Mouse (Mus musculus) liver, embryonic 15.5 days (tissue): Measurements from ENCODE around the gene Mcrip1. TPM values are rescaled to one million over a fixed set of nuclear protein-coding genes. Genes with fewer than 3 reads are reported as not detected.

Source experiments
- ATAC-seq: fragments of 200-750 bp; cut with Nextera tagmentation; 2 replicates; pipeline ENCODE4 v1.8.0; 2017; ENCODE audit warnings: moderate number of reproducible peaks, mild to moderate bottlenecking, moderate library complexity; ENCODE audit not compliant: insufficient read depth
- H3K27ac ChIP-seq: fragments of 300-500 bp; sonication (generic); replicated peaks from 2 replicates; pipeline ENCODE4 v1.5.1; 2015; ENCODE audit warnings: mild to moderate bottlenecking, inconsistent platforms
- H3K27me3 ChIP-seq: fragments of 300-500 bp; sonication (generic); 2 replicates; pipeline ENCODE4 v1.6.1; 2015; ENCODE audit warnings: mild to moderate bottlenecking, inconsistent platforms
- H3K36me3 ChIP-seq: fragments of 300-500 bp; sonication (generic); replicated peaks from 2 replicates; pipeline ENCODE4 v1.6.1; 2015; ENCODE audit warnings: moderate library complexity, mild to moderate bottlenecking, inconsistent platforms
- H3K4me1 ChIP-seq: fragments of 300-500 bp; sonication (generic); replicated peaks from 2 replicates; pipeline ENCODE4 v1.6.1; 2015; ENCODE audit warnings: inconsistent platforms
- H3K4me2 ChIP-seq: fragments of 300-500 bp; sonication (generic); 2 replicates; pipeline ENCODE4 v1.6.1; 2015; ENCODE audit warnings: moderate library complexity, mild to moderate bottlenecking, inconsistent platforms
- H3K4me3 ChIP-seq: fragments of 300-500 bp; sonication (generic); replicated peaks from 2 replicates; pipeline ENCODE4 v1.5.1; 2015; ENCODE audit warnings: mild to moderate bottlenecking, inconsistent platforms
- H3K9ac ChIP-seq: fragments of 300-500 bp; sonication (generic); 2 replicates; pipeline ENCODE4 v1.6.1; 2015; ENCODE audit warnings: moderate library complexity, mild to moderate bottlenecking, inconsistent platforms
- H3K9me3 ChIP-seq: fragments of 300-500 bp; sonication (generic); replicated peaks from 2 replicates; pipeline ENCODE4 v1.6.1; 2016; ENCODE audit warnings: inconsistent platforms
- WGBS: fragments of 180-500 bp; shearing (Covaris S2); methylation state at CpG from one replicate; pipeline ENCODE4 v1.1.7; 2015; ENCODE audit warnings: mixed read lengths; ENCODE audit not compliant: insufficient replicate concordance; 5-methylcytosine and 5-hydroxymethylcytosine counted together
- polyA plus RNA-seq: library from polyadenylated mRNA; unstranded; fragments of >200 nt; fragmentation: Nextera tagmentation; extraction: Ambion mirVana; gene quantifications from 2 replicates; pipeline ENCODE4 v1.2.1, GENCODE M21; 2015

The Mcrip1 gene
- polyA plus RNA-seq, 1 experiment from 2014 or later: 41.8 TPM

- Histone ChIP-seq H3K9ac (peak overlapping the region; percentile 87), H3K4me2 (peak overlapping the region; percentile 99), H3K9me3 (no peaks in the 10 kb centered on the region; the same call in 1 of the 2 replicates), H3K4me1 (peaks cover 58% of the 10 kb centered on the region), H3K27ac (peak overlapping the region; percentile 88), H3K27me3 (no peaks in the 10 kb centered on the region), H3K36me3 (peaks cover 54% of the 10 kb centered on the region), H3K4me3 (peak overlapping the region; percentile 83)
- WGBS: under 1% methylated on average over 44 of the region's 44 CpGs
- peak; percentile 64 for ATAC-seq
Measured at GRCm38 (mm10) chr11:120580871-120581331, 31.4 kb upstream of the Mcrip1 start.

- WGBS: 40% methylated on average over 7 of the region's 7 CpGs
- Histone ChIP-seq H3K4me1 (peaks cover 63% of the 10 kb centered on the region), H3K27me3 (no peaks in the 10 kb centered on the region), H3K4me3 (peak overlapping the region; percentile 83), H3K4me2 (peak overlapping the region; percentile 99), H3K9ac (peak overlapping the region; percentile 87), H3K27ac (peak overlapping the region; percentile 88), H3K36me3 (peaks cover 47% of the 10 kb centered on the region), H3K9me3 (no peaks in the 10 kb centered on the region; the same call in 1 of the 2 replicates)
- ATAC-seq: no peak
Measured at GRCm38 (mm10) chr11:120580190-120580589, 30.7 kb upstream of the Mcrip1 start.

- Histone ChIP-seq H3K9me3 (no peaks in the 10 kb centered on the region; the same call in 1 of the 2 replicates), H3K4me2 (peak overlapping the region; percentile 99), H3K4me3 (peak overlapping the region; percentile 83), H3K4me1 (peaks cover 69% of the 10 kb centered on the region), H3K27me3 (no peaks in the 10 kb centered on the region), H3K27ac (peak overlapping the region; percentile 88), H3K9ac (0 out of 2 replicates have a peak overlapping the region, but pooled peaks have one; percentile 87), H3K36me3 (peaks cover 42% of the 10 kb centered on the region)
- WGBS: 54% methylated on average over 15 of the region's 15 CpGs
- no peak for ATAC-seq
Measured at GRCm38 (mm10) chr11:120579316-120580107, 30.0 kb upstream of the Mcrip1 start.

- Histone ChIP-seq H3K9me3 (no peaks in the 10 kb centered on the region; the same call in 1 of the 2 replicates), H3K4me2 (no peak overlapping the region), H3K4me3 (no peak overlapping the region), H3K27ac (no peak overlapping the region), H3K36me3 (peaks cover 34% of the 10 kb centered on the region), H3K4me1 (peaks cover 75% of the 10 kb centered on the region), H3K9ac (no peak overlapping the region), H3K27me3 (no peaks in the 10 kb centered on the region)
- ATAC-seq: no peak
- WGBS: 86% methylated on average over 11 of the region's 11 CpGs
Measured at GRCm38 (mm10) chr11:120578694-120579243, 29.2 kb upstream of the Mcrip1 start.

- peaks cover 30% of the 10 kb centered on the region for H3K36me3 ChIP-seq
- no peak for ATAC-seq
- H3K9ac ChIP-seq: no peak overlapping the region
- 83% methylated on average over 10 of the region's 10 CpGs for WGBS
- peaks cover 76% of the 10 kb centered on the region for H3K4me1 ChIP-seq
- H3K4me2 ChIP-seq: no peak overlapping the region
- no peak overlapping the region for H3K4me3 ChIP-seq
- H3K27me3 ChIP-seq: no peaks in the 10 kb centered on the region
- peak overlapping the region; percentile 74 for H3K27ac ChIP-seq
- no peaks in the 10 kb centered on the region for H3K9me3 ChIP-seq
Measured at GRCm38 (mm10) chr11:120578024-120578693, 28.6 kb upstream of the Mcrip1 start.

- H3K27ac ChIP-seq: peak overlapping the region; percentile 74
- H3K4me3 ChIP-seq: no peak overlapping the region
- no peak overlapping the region for H3K9ac ChIP-seq
- peak overlapping the region; percentile 32 for H3K4me2 ChIP-seq
- H3K36me3 ChIP-seq: peaks cover 30% of the 10 kb centered on the region
- H3K27me3 ChIP-seq: no peaks in the 10 kb centered on the region
- no peaks in the 10 kb centered on the region for H3K9me3 ChIP-seq
- peaks cover 74% of the 10 kb centered on the region for H3K4me1 ChIP-seq
- no peak for ATAC-seq
- WGBS: 68% methylated on average over 7 of the region's 7 CpGs
Measured at GRCm38 (mm10) chr11:120577211-120578023, 27.9 kb upstream of the Mcrip1 start.

GRCm38 (mm10) chr11:120576365-120576981, 26.9 kb upstream of the Mcrip1 start:
- Histone ChIP-seq H3K36me3 (peaks cover 30% of the 10 kb centered on the region), H3K9me3 (no peaks in the 10 kb centered on the region), H3K4me1 (peaks cover 73% of the 10 kb centered on the region), H3K4me2 (peak overlapping the region; percentile 32), H3K27me3 (no peaks in the 10 kb centered on the region), H3K27ac (peak overlapping the region; percentile 74), H3K9ac (no peak overlapping the region), H3K4me3 (no peak overlapping the region)
- WGBS: 76% methylated on average over 3 of the region's 3 CpGs
- no peak for ATAC-seq

GRCm38 (mm10) chr11:120575940-120576339, 26.4 kb upstream of the Mcrip1 start:
- H3K36me3 ChIP-seq: peaks cover 35% of the 10 kb centered on the region
- no peak for ATAC-seq
- H3K9me3 ChIP-seq: no peaks in the 10 kb centered on the region
- peak overlapping the region; percentile 74 for H3K27ac ChIP-seq
- no peak overlapping the region for H3K9ac ChIP-seq
- H3K4me3 ChIP-seq: no peak overlapping the region
- no peaks in the 10 kb centered on the region for H3K27me3 ChIP-seq
- H3K4me2 ChIP-seq: no peak overlapping the region
- H3K4me1 ChIP-seq: peaks cover 78% of the 10 kb centered on the region

- Histone ChIP-seq H3K4me1 (peaks cover 78% of the 10 kb centered on the region), H3K36me3 (peaks cover 44% of the 10 kb centered on the region), H3K27ac (0 out of 2 replicates have a peak overlapping the region, but pooled peaks have one; percentile 90), H3K4me2 (peak overlapping the region; percentile 92; the same call in 1 of the 2 replicates), H3K9me3 (no peaks in the 10 kb centered on the region), H3K27me3 (no peaks in the 10 kb centered on the region), H3K9ac (0 out of 2 replicates have a peak overlapping the region, but pooled peaks have one; percentile 86), H3K4me3 (no peak overlapping the region)
- ATAC-seq: no peak
- WGBS: 52% methylated on average over 2 of the region's 2 CpGs
Measured at GRCm38 (mm10) chr11:120575046-120575445, 25.5 kb upstream of the Mcrip1 start.

- Histone ChIP-seq H3K9me3 (no peaks in the 10 kb centered on the region), H3K4me3 (peak overlapping the region; percentile 82), H3K4me1 (peaks cover 73% of the 10 kb centered on the region), H3K27me3 (no peaks in the 10 kb centered on the region), H3K27ac (peak overlapping the region; percentile 90), H3K36me3 (peaks cover 41% of the 10 kb centered on the region), H3K9ac (peak overlapping the region; percentile 86), H3K4me2 (peak overlapping the region; percentile 92)
- 37% methylated on average over 5 of the region's 5 CpGs for WGBS
- ATAC-seq: no peak
Measured at GRCm38 (mm10) chr11:120574278-120574600, 24.7 kb upstream of the Mcrip1 start.
